Mouse (Mus musculus) forebrain, postnatal 0 days (tissue): ENCODE results near the gene Xntrpc. TPM values are rescaled to one million over a fixed set of nuclear protein-coding genes. Genes with fewer than 3 reads are reported as not detected.
"Not testable (repeated sequence)": the region's sequence is repeated elsewhere in the genome, so short reads cannot be mapped to it uniquely, and the experiment has no call there.

Source experiments
- ATAC-seq: fragments of 200-750 bp; cut with Nextera tagmentation; 2 replicates; pipeline ENCODE4 v1.8.0; 2017; ENCODE audit warnings: mild to moderate bottlenecking, moderate library complexity
- DNase-seq: peaks from one replicate; pipeline ENCODE4 v3.0.0-alpha.2; 2015
- H3K27ac ChIP-seq: fragments of 300-500 bp; sonication (generic); 2 replicates; pipeline ENCODE4 v1.5.1; 2014; ENCODE audit warnings: low read depth, mild to moderate bottlenecking, antibody characterized with exemption, low read length, moderate library complexity, mixed read lengths
- H3K27me3 ChIP-seq: fragments of 300-500 bp; sonication (generic); 2 replicates; pipeline ENCODE4 v1.6.1; 2014; ENCODE audit warnings: mild to moderate bottlenecking, low read length, mixed read lengths; ENCODE audit not compliant: insufficient read depth
- H3K36me3 ChIP-seq: fragments of 300-500 bp; sonication (generic); 2 replicates; pipeline ENCODE4 v1.6.1; 2014; ENCODE audit warnings: mild to moderate bottlenecking, moderate library complexity; ENCODE audit not compliant: insufficient read depth
- H3K4me1 ChIP-seq: fragments of 300-500 bp; sonication (generic); 2 replicates; pipeline ENCODE4 v1.6.1; 2014; ENCODE audit warnings: antibody characterized with exemption; ENCODE audit not compliant: insufficient read depth
- H3K4me2 ChIP-seq: fragments of 300-500 bp; sonication (generic); 2 replicates; pipeline ENCODE4 v1.6.1; 2014; ENCODE audit warnings: low read depth, mild to moderate bottlenecking, moderate library complexity
- H3K4me3 ChIP-seq: fragments of 300-500 bp; sonication (generic); 2 replicates; pipeline ENCODE4 v1.5.1; 2014; ENCODE audit warnings: low read depth, low read length, mixed read lengths
- H3K9ac ChIP-seq: fragments of 300-500 bp; sonication (generic); 2 replicates; pipeline ENCODE4 v1.6.1; 2014; ENCODE audit warnings: mild to moderate bottlenecking
- H3K9me3 ChIP-seq: fragments of 300-500 bp; sonication (generic); 2 replicates; pipeline ENCODE4 v1.6.1; 2016; ENCODE audit warnings: low read length
- CTCF ChIP-seq: sonication (generic); IDR thresholded peaks from 2 replicates; pipeline ENCODE4 v1.5.1; 2016; ENCODE audit warnings: antibody characterized with exemption, control low read depth, low read depth
- WGBS: fragments of 180-500 bp; shearing (Covaris S2); extraction: QIAGEN DNeasy Blood & Tissue Kit; methylation state at CpG from one replicate; pipeline ENCODE4 v1.1.7; 2014; 5-methylcytosine and 5-hydroxymethylcytosine counted together
- polyA plus RNA-seq: library from polyadenylated mRNA; unstranded; fragments of >200 nt; fragmentation: Nextera tagmentation; extraction: Ambion mirVana; gene quantifications from 2 replicates; pipeline ENCODE4 v1.2.1, GENCODE M21; 2015
- total RNA-seq: library from RNA; depleted of rRNA; stranded (reverse); fragments of >200 nt; gene quantifications from 2 replicates; pipeline ENCODE4 v1.2.3, GENCODE M21; 2014

Gene Xntrpc
- total and polyA plus RNA-seq, 2 experiments from 2014 or later, result 0.58 to 1.3 TPM

DNA sequence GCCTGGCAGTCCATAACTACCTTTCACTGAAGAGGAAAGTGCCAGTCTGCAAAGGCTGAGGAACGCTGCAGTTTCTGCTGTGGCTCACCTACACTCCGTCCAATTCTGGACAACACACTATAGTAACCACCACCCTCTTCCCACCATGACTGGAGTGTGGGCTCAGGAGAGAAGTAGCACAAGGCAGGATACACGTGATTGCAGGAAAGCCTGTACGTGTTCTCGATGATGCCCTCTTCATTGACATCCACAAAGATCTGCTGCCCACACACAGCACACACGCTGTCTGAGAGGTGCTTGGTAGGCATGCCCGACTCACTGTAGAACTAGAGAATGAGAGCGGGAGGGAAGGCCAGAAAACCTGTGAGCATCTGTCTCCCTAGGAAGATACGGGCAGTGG lies 41.7 kb upstream of the Xntrpc start:
- WGBS, result 96% methylated on average over 9 of the region's 9 CpGs
- H3K36me3 ChIP-seq, result peaks cover 65% of the 10 kb centered on the region

DNA sequence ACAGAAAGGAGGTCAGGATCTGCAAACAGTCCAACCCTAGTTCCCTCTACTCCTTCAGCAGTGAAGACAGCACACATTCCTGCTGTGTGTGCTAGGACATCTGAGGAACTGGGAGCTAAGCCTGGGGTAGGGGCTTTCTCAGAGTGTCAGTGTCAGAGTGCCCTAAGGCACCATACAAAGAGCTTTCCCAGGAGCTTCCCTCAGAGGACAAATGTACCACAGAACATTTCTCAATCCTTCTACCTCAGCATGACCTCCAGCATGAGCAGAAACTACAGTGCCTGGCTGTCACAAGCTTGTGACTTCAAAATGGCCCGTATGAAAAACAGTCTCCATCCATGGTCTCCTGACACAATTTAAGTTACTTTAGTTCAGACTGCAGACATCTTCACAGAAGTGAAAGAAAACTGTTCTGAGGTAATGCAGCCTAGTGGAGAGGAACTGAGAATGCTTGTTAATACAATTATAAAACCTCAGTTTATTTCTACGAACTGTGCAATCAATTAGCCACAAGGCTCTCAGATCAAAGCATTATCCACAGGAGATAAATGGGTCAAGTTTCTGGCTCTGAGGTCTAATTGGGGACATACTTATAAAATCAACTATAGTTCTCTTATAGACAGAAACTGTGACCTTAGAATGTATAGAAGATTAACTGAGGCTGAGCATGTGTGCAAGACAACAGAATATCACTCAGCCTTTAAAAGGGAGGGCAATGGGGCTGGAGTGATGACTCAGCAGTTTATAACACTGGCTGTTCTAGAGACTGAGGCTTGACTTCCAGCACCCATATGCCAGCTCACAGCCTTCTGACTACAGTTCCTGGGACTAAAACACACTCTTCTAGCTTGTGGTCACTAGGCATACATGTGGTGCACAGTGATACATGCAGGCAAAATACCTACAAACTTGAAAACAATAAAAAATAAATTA lies 40.1 kb upstream of the Xntrpc start:
- no peak for DNase-seq
- H3K27me3 ChIP-seq, result no peaks in the 10 kb centered on the region
- ATAC-seq, result no peak
- TF ChIP-seq CTCF, result no peak
- no peak overlapping the region for H3K4me2 ChIP-seq
- H3K9me3 ChIP-seq, result no peaks in the 10 kb centered on the region
- H3K27ac ChIP-seq, result no peak overlapping the region
- H3K36me3 ChIP-seq, result peaks cover 61% of the 10 kb centered on the region
- WGBS, result 71% methylated on average over 2 of the region's 2 CpGs
- H3K4me3 ChIP-seq, result no peak overlapping the region
- no peaks in the 10 kb centered on the region for H3K4me1 ChIP-seq
- H3K9ac ChIP-seq, result no peak overlapping the region

More for the DNA sequence above, 41.7 kb upstream of the Xntrpc start:
- DNase-seq (no peak), ATAC-seq (no peak)
- no peak for TF ChIP-seq CTCF
- Histone ChIP-seq H3K27me3 (no peaks in the 10 kb centered on the region), H3K9ac (no peak overlapping the region), H3K4me2 (no peak overlapping the region), H3K4me1 (no peaks in the 10 kb centered on the region), H3K4me3 (no peak overlapping the region), H3K9me3 (no peaks in the 10 kb centered on the region), H3K27ac (no peak overlapping the region)

DNA sequence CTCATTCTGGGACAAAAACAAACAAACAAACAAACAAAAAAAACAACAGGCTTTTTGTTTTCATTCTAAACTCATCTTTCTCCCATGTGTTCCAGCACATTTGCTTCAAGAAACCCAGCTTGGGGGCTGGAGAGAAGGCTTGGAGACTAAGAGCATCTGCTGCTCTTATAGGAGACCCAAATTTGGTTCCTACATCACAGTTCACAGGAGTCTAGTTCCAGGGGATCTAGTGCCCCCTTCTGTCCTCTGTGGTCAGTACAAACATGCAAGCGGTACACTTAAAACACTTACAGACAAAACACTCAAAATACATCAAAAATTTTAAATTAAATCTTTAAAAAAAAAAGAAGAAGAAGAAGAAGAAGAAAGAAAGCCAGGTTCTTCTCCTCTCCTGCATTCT lies 30.6 kb upstream of the Xntrpc start:
- Histone ChIP-seq H3K9me3 (no peaks in the 10 kb centered on the region), H3K4me1 (no peaks in the 10 kb centered on the region), H3K9ac (no peak overlapping the region), H3K27me3 (no peaks in the 10 kb centered on the region), H3K4me2 (no peak overlapping the region), H3K36me3 (peaks cover 74% of the 10 kb centered on the region), H3K27ac (no peak overlapping the region), H3K4me3 (no peak overlapping the region)
- 91% methylated on average over 1 of the region's 1 CpGs for WGBS
- DNase-seq, result no peak
- no peak for ATAC-seq
- no peak for TF ChIP-seq CTCF

- no peak overlapping the region for H3K4me3 ChIP-seq
- DNase-seq (no peak), ATAC-seq (no peak)
- H3K9me3 ChIP-seq, result no peaks in the 10 kb centered on the region
- no peaks in the 10 kb centered on the region for H3K4me1 ChIP-seq
- TF ChIP-seq CTCF, result no peak
- H3K36me3 ChIP-seq, result peaks cover 73% of the 10 kb centered on the region
- 78% methylated on average over 2 of the region's 2 CpGs for WGBS
- no peak overlapping the region for H3K27ac ChIP-seq
- H3K27me3 ChIP-seq, result no peaks in the 10 kb centered on the region
- H3K4me2 ChIP-seq, result no peak overlapping the region
- H3K9ac ChIP-seq, result no peak overlapping the region
Measured at GRCm38 (mm10) chr7:102035534-102035933, 30.0 kb upstream of the Xntrpc start.

GRCm38 (mm10) chr7:102037318-102037717 lies 28.2 kb upstream of the Xntrpc start:
- H3K27me3 ChIP-seq, result no peaks in the 10 kb centered on the region
- H3K4me2 ChIP-seq, result no peak overlapping the region
- DNase-seq (no peak), ATAC-seq (no peak)
- H3K4me3 ChIP-seq, result no peak overlapping the region
- H3K27ac ChIP-seq, result no peak overlapping the region
- H3K4me1 ChIP-seq, result no peaks in the 10 kb centered on the region
- H3K9ac ChIP-seq, result no peak overlapping the region
- no peak for TF ChIP-seq CTCF
- no peaks in the 10 kb centered on the region for H3K9me3 ChIP-seq
- H3K36me3 ChIP-seq, result peaks cover 62% of the 10 kb centered on the region
- 96% methylated on average over 3 of the region's 3 CpGs for WGBS

GRCm38 (mm10) chr7:102042314-102042713 lies 23.2 kb upstream of the Xntrpc start:
- no peaks in the 10 kb centered on the region for H3K9me3 ChIP-seq
- 82% methylated on average over 2 of the region's 2 CpGs for WGBS
- H3K4me1 ChIP-seq, result no peaks in the 10 kb centered on the region
- peaks cover 34% of the 10 kb centered on the region for H3K36me3 ChIP-seq
- no peak overlapping the region for H3K27ac ChIP-seq
- H3K9ac ChIP-seq, result no peak overlapping the region
- ATAC-seq (no peak), DNase-seq (no peak)
- TF ChIP-seq CTCF, result no peak
- H3K27me3 ChIP-seq, result no peaks in the 10 kb centered on the region
- H3K4me3 ChIP-seq, result no peak overlapping the region
- no peak overlapping the region for H3K4me2 ChIP-seq

GRCm38 (mm10) chr7:102048524-102048923 lies 17.0 kb upstream of the Xntrpc start:
- not testable (repeated sequence) for H3K9ac ChIP-seq, H3K4me1 ChIP-seq, H3K4me3 ChIP-seq, DNase-seq, H3K27ac ChIP-seq, H3K9me3 ChIP-seq, ATAC-seq, H3K36me3 ChIP-seq, H3K4me2 ChIP-seq, H3K27me3 ChIP-seq
- TF ChIP-seq CTCF, result peak; percentile 44
